Mouse (Mus musculus) embryonic stem cell, embryonic (primary cell): ENCODE data around the gene Gm20388.
"Not testable (repeated sequence)": the region's sequence is repeated elsewhere in the genome, so short reads cannot be mapped to it uniquely, and the experiment has no call there.

Source experiments
- CTCF ChIA-PET, 4 experiments: fragments of 300-600 bp in 2 of 4; fragments of 350-600 bp in 2 of 4; sonication (Branson Sonifier 250); formaldehyde crosslinking; loops; one replicate each; lab custom pipeline; 2022; ENCODE audit warnings: inconsistent platforms in 2 of 4; lab: Charles Lee
- POLR2A ChIA-PET, 4 experiments: fragments of 300-600 bp in 2 of 4; fragments of 350-600 bp in 2 of 4; sonication (Branson Sonifier 250); formaldehyde crosslinking; loops; one replicate each; lab custom pipeline; 2022; ENCODE audit warnings: antibody characterized with exemption in 4 of 4, inconsistent platforms in 1 of 4; lab: Charles Lee

The Gm20388 gene

GRCm38 (mm10) chr8:123097786-123098584 is 3187.3 kb downstream of the Gm20388 start:
- CTCF ChIA-PET, result interaction anchor here in 1 of 4 experiments (1.2 kb wide), 1 partner anchor 10 kb away, joined by 3 read pairs; no protein-coding TSS in a partner anchor
- POLR2A ChIA-PET, result interaction anchor here (0.6 to 1.0 kb wide), 5 partner anchors 8 to 433 kb away, joined by 3 to 4 read pairs (median 3); no protein-coding TSS in a partner anchor

GRCm38 (mm10) chr8:123100288-123100687 is 3189.6 kb downstream of the Gm20388 start:
- ChIA-PET POLR2A (interaction anchor here (0.5 to 2.5 kb wide), 46 partner anchors 9 to 657 kb away, joined by 3 to 26 read pairs (median 4); partner anchors contain the start of genes Chmp1a (in 3 of the 4), Spata33 (in 3 of the 4), Ankrd11 (in 1 of the 4) and Mvd (in 1 of the 4)), CTCF (interaction anchor here (0.6 to 1.7 kb wide), 11 partner anchors 11 to 266 kb away, joined by 3 to 11 read pairs (median 4); no protein-coding TSS in a partner anchor)

- POLR2A ChIA-PET, result interaction anchor here in 3 of 4 experiments (0.6 to 2.5 kb wide), 39 partner anchors 9 to 658 kb away, joined by 3 to 26 read pairs (median 4); partner anchors contain the start of genes Chmp1a (in 2 of the 3), Spata33 (in 2 of the 3), Spg7 (in 2 of the 3) and Ankrd11 (in 1 of the 3)
Measured at GRCm38 (mm10) chr8:123101244-123101643, 3190.6 kb downstream of the Gm20388 start.

GRCm38 (mm10) chr8:123101735-123102685 is 3191.4 kb downstream of the Gm20388 start, which contains the start of gene Rpl13:
TSS of gene Rpl13 (plus strand) at chr8:123102350.
- ChIA-PET CTCF (interaction anchor here in 2 of 4 experiments (1.1 to 1.4 kb wide), 2 partner anchors 195 to 267 kb away, joined by 3 to 11 read pairs; no protein-coding TSS in a partner anchor), POLR2A (interaction anchor here in 3 of 4 experiments (0.6 to 2.8 kb wide), 47 partner anchors 9 to 659 kb away, joined by 3 to 26 read pairs (median 5); partner anchors contain the start of genes Chmp1a (in 2 of the 3), Spata33 (in 2 of the 3), Ankrd11 (in 1 of the 3) and Mvd (in 1 of the 3))

More at GRCm38 (mm10) chr8:123101244-123101643, 3190.6 kb downstream of the Gm20388 start:
- CTCF ChIA-PET, result interaction anchor here (0.6 to 1.7 kb wide), 10 partner anchors 21 to 267 kb away, joined by 3 to 11 read pairs (median 4); no protein-coding TSS in a partner anchor

DNA sequence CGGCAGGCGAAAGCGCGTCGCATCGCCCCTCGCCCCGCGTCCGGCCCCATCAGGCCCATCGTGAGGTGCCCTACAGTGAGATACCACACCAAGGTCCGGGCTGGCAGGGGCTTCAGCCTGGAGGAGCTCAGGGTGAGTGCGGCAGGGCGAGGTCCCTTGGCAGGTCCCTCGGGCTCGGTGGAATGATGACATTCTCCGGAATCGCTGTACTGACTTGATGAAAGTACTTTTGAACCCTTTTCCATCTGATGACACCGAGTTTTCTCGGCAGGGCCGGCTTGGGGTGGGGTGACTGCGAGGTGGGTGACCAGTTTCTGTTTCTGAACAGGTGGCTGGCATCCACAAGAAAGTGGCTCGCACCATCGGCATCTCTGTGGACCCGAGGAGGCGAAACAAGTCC is 3192.2 kb downstream of the Gm20388 start:
- CTCF ChIA-PET, result not testable (repeated sequence)

GRCm38 (mm10) chr8:123103285-123103684 is 3192.6 kb downstream of the Gm20388 start:
- POLR2A ChIA-PET, result interaction anchor here in 3 of 4 experiments (0.6 to 2.8 kb wide), 72 partner anchors 8 to 1742 kb away, joined by 3 to 15 read pairs (median 4); partner anchors contain the start of genes Chmp1a (in 3 of the 3), Spata33 (in 3 of the 3), Ankrd11 (in 2 of the 3) and Spata2l (in 2 of the 3)

More for the DNA sequence above, 3192.2 kb downstream of the Gm20388 start:
- POLR2A ChIA-PET, result interaction anchor here in 3 of 4 experiments (0.6 to 2.8 kb wide), 57 partner anchors 9 to 580 kb away, joined by 3 to 15 read pairs (median 4); partner anchors contain the start of genes Chmp1a (in 3 of the 3), Spata33 (in 3 of the 3), Ankrd11 (in 2 of the 3) and Spata2l (in 2 of the 3)

GRCm38 (mm10) chr8:123104046-123104767 is 3193.6 kb downstream of the Gm20388 start:
- ChIA-PET POLR2A (interaction anchor here (0.6 to 2.8 kb wide), 71 partner anchors 9 to 1741 kb away, joined by 3 to 15 read pairs (median 4); partner anchors contain the start of genes Chmp1a (in 3 of the 4), Spata33 (in 3 of the 4), Spata2l (in 2 of the 4) and Ankrd11 (in 1 of the 4)), CTCF (interaction anchor here in 1 of 4 experiments (0.6 kb wide), 1 partner anchor 38 kb away, joined by 3 read pairs; no protein-coding TSS in a partner anchor)

More at GRCm38 (mm10) chr8:123103285-123103684, 3192.6 kb downstream of the Gm20388 start:
- CTCF ChIA-PET, result no interaction called here

DNA sequence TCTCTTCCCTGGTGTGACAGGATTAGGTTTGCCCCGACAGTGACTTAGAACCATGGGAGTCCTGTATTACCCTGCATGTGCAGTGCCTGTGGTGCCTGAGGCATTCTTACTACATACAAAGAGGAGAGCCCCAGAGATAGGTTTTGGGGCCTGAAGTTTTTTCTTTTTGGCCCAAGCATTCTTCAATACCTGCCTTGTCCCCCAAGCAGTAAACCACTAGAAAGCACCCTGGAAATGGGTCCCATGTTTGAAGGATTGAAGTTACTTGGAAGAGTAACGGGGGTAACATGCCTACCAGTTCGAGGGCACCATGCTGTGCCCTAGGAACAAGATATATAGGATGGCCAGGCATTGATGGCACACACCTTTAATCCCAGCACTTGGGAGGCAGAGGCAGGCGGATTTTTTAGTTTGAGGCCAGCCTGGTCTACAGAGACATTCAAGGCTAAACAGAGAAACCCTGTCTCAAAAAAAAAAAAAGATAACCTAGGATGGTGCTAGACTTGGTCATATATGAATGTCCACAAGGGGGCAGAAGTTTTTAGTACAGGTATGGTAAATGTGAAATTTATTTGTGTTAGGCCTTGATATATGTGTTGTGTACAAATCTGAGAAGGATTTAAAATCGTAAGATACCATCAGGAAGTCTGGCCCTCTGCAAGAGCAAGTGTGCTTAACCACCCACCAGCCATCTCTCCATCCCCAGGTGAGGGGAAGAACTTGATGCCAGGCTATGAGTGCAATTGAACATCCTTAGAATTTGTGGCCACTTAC is 3195.1 kb downstream of the Gm20388 start:
- POLR2A ChIA-PET, result interaction anchor here (0.5 to 4.2 kb wide), 59 partner anchors 8 to 811 kb away, joined by 3 to 45 read pairs (median 4); partner anchors contain the start of genes Chmp1a (in 3 of the 4), Spata33 (in 3 of the 4), Spata2l (in 2 of the 4) and Cpne7 (in 1 of the 4)
- CTCF ChIA-PET, result interaction anchor here (0.6 to 3.2 kb wide), 25 partner anchors 12 to 753 kb away, joined by 3 to 40 read pairs (median 5); partner anchors contain the start of genes Chmp1a (in 2 of the 4) and Spata33 (in 2 of the 4)

GRCm38 (mm10) chr8:123106531-123106930 is 3195.9 kb downstream of the Gm20388 start:
- CTCF ChIA-PET, result interaction anchor here (0.6 to 3.2 kb wide), 37 partner anchors 9 to 754 kb away, joined by 3 to 40 read pairs (median 5); partner anchors contain the start of genes Chmp1a (in 2 of the 4), Spata33 (in 2 of the 4) and Sult5a1 (in 1 of the 4)
- POLR2A ChIA-PET, result interaction anchor here (0.6 to 4.2 kb wide), 57 partner anchors 8 to 822 kb away, joined by 3 to 45 read pairs (median 4); partner anchors contain the start of genes Chmp1a (in 3 of the 4), Spata33 (in 3 of the 4), Ankrd11 (in 2 of the 4) and Spata2l (in 2 of the 4)

DNA sequence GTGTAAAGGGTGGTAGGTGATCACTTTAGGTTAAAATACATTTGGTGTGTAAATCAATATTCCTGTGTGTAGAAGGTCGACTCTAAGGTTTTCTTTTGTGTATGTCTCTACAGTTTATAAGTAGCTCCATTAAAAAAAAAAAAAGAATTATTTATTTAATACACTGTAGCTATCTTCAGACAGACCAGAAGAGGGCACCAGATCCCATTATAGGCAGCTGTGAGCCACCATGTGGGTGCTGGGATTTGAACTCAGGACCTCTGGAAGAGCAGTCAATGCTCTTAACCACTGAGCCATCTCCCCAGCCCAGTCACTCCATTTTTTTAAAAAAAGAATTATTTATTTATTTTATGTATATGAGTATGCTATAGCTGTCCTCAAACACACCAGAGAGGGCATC is 3197.4 kb downstream of the Gm20388 start:
- ChIA-PET CTCF (interaction anchor here (0.5 to 3.2 kb wide), 74 partner anchors 8 to 1097 kb away, joined by 3 to 40 read pairs (median 4); partner anchors contain the start of genes Chmp1a (in 3 of the 4), Spata33 (in 3 of the 4), Mc1r (in 1 of the 4) and Spata2l (in 1 of the 4)), POLR2A (interaction anchor here (0.6 to 4.2 kb wide), 61 partner anchors 8 to 585 kb away, joined by 3 to 45 read pairs (median 4); partner anchors contain the start of genes Chmp1a (in 4 of the 4), Spata33 (in 4 of the 4), Ankrd11 (in 2 of the 4) and Cpne7 (in 2 of the 4))

- ChIA-PET CTCF (interaction anchor here in 3 of 4 experiments (0.6 to 3.2 kb wide), 13 partner anchors 13 to 213 kb away, joined by 3 to 40 read pairs (median 4); partner anchors contain the start of genes Chmp1a (in 2 of the 3) and Spata33 (in 2 of the 3)), POLR2A (interaction anchor here (0.8 to 4.2 kb wide), 24 partner anchors 8 to 586 kb away, joined by 3 to 45 read pairs (median 5); partner anchors contain the start of genes Chmp1a (in 4 of the 4), Spata33 (in 4 of the 4), Cdk10 (in 1 of the 4) and Spata2l (in 1 of the 4))
Measured at GRCm38 (mm10) chr8:123108953-123109352, 3198.3 kb downstream of the Gm20388 start.

DNA sequence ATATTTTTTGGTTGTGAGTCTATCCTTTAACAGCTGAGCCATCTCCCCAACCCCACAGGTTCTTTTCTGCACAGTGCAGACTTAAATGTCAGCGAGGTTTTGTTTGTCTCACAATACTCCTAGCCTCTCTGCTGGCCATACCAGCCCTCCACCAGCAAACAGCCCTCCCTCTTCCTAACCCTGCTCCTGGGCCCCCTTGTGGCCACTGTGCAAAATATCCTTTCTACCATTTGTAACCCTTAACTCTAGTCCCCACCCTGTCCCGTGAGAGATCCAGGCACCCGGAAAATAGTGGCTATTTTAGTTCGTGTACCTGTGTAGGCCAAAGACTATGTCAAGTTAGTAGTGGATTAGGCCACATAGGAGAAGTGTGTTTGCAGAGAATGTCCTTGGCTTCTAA is 3200.0 kb downstream of the Gm20388 start:
- ChIA-PET POLR2A (interaction anchor here in 2 of 4 experiments (0.6 to 2.1 kb wide), 11 partner anchors 10 to 102 kb away, joined by 3 to 10 read pairs (median 5); partner anchors contain the start of genes Chmp1a (in 2 of the 2) and Spata33 (in 2 of the 2)), CTCF (interaction anchor here in 3 of 4 experiments (0.5 to 1.8 kb wide), 14 partner anchors 10 to 1287 kb away, joined by 3 to 10 read pairs (median 4); partner anchors contain the start of gene Mc1r (in 1 of the 3))

- CTCF ChIA-PET, result no interaction called here
- POLR2A ChIA-PET, result interaction anchor here in 2 of 4 experiments (1.5 to 1.8 kb wide), 2 partner anchors 9 to 13 kb away, joined by 4 to 9 read pairs; no protein-coding TSS in a partner anchor
Measured at GRCm38 (mm10) chr8:123112892-123113291, 3202.3 kb downstream of the Gm20388 start.
